Mouse (Mus musculus) erythroblast, embryonic 14.5 days (primary cell): ENCODE data around the gene Atad2b. TPM values are rescaled to one million over a fixed set of nuclear protein-coding genes. Genes with fewer than 3 reads are reported as not detected.
"Not testable (repeated sequence)": the region's sequence is repeated elsewhere in the genome, so short reads cannot be mapped to it uniquely, and the experiment has no call there.

Experiments
- H3K27me3 ChIP-seq: 2 replicates; pipeline ENCODE4 v1.6.1; 2012; ENCODE audit warnings: inconsistent platforms; ENCODE audit not compliant: control insufficient read depth
- H3K36me3 ChIP-seq: 2 replicates; pipeline ENCODE4 v1.6.1; 2012; ENCODE audit warnings: mild to moderate bottlenecking, inconsistent platforms; ENCODE audit not compliant: control insufficient read depth
- H3K4me1 ChIP-seq: 2 replicates; pipeline ENCODE4 v1.6.1; 2012; ENCODE audit warnings: inconsistent platforms; ENCODE audit not compliant: control insufficient read depth
- H3K4me3 ChIP-seq: replicated peaks from 2 replicates; pipeline ENCODE3; 2012; ENCODE audit warnings: moderate library complexity, mild to moderate bottlenecking, inconsistent platforms
- H3K9me3 ChIP-seq: 2 replicates; pipeline ENCODE4 v1.6.1; 2012; ENCODE audit warnings: low read length, inconsistent platforms, mixed read lengths; ENCODE audit not compliant: control insufficient read depth
- GATA1 ChIP-seq: IDR thresholded peaks from 2 replicates; pipeline ENCODE4 v1.6.1; 2012; ENCODE audit warnings: low read length, inconsistent platforms, mixed read lengths
- TAL1 ChIP-seq: IDR thresholded peaks from 3 replicates; pipeline ENCODE4 v1.6.1; 2012; ENCODE audit warnings: low read length, inconsistent platforms, mixed read lengths
- polyA plus RNA-seq: library from polyadenylated mRNA; stranded (reverse); fragments of >175 nt; gene quantifications from 2 replicates; pipeline ENCODE4 v1.2.3, GENCODE M21; 2012

Gene Atad2b
- polyA plus RNA-seq, 1 experiment: 0.65 TPM

GRCm38 (mm10) chr12:4878296-4878783 is 38.8 kb upstream of the Atad2b start:
- Histone ChIP-seq H3K4me3 (no peak overlapping the region), H3K27me3 (no peaks in the 10 kb centered on the region), H3K36me3 (peaks cover 73% of the 10 kb centered on the region), H3K9me3 (no peaks in the 10 kb centered on the region), H3K4me1 (peaks cover 26% of the 10 kb centered on the region)
- TF ChIP-seq GATA1 (no peak), TAL1 (no peak)

GRCm38 (mm10) chr12:4879048-4879447 is 38.1 kb upstream of the Atad2b start:
- TF ChIP-seq GATA1 (no peak), TAL1 (no peak)
- peaks cover 24% of the 10 kb centered on the region for H3K4me1 ChIP-seq
- no peaks in the 10 kb centered on the region for H3K27me3 ChIP-seq
- H3K4me3 ChIP-seq: no peak overlapping the region
- H3K36me3 ChIP-seq: peaks cover 80% of the 10 kb centered on the region
- H3K9me3 ChIP-seq: no peaks in the 10 kb centered on the region

DNA sequence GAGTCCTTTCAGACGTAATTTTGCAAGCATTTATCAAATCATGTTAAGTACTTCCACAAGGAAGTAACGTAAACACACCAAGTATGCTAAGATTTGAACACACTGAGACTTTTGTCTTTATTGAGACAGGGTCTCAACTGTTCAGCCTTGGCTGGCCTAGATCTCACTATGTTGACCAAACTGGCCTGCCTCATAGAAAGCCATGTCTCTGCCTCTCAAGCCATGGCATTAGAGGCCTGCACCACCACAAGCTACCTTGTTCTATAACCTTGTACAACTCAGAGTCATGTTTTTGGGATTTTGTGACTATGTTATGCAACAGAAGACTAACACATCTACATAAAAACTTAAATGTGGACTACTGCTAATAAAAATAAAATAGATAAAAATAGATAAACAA is 35.1 kb upstream of the Atad2b start:
- TF ChIP-seq TAL1 (no peak), GATA1 (no peak)
- Histone ChIP-seq H3K4me3 (no peak overlapping the region), H3K36me3 (peaks cover 92% of the 10 kb centered on the region), H3K4me1 (peaks cover 4% of the 10 kb centered on the region), H3K9me3 (no peaks in the 10 kb centered on the region), H3K27me3 (no peaks in the 10 kb centered on the region)

DNA sequence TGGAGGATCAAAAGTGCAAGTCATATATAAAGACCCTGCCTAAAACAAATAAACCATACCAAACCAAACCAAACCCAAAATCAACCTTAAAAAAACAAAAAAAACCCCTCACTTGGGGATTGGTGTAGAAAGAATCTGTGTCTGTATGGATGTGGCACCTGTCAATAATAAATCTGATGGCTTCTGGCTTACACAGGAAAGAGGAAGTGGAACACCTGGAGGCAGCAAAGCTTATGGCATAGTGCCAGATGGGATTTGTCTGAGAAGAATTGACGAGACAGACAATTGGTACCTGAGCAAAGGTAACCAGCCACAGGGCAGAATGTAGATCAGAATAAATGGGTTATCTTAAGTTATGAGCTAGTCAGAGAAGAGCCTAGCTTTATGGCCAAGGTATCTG is 32.1 kb upstream of the Atad2b start:
- Histone ChIP-seq H3K27me3 (no peaks in the 10 kb centered on the region), H3K4me1 (peaks cover 22% of the 10 kb centered on the region), H3K36me3 (peaks cover 97% of the 10 kb centered on the region), H3K4me3 (no peak overlapping the region), H3K9me3 (no peaks in the 10 kb centered on the region)
- TF ChIP-seq GATA1 (no peak), TAL1 (no peak)

- H3K36me3 ChIP-seq: peaks cover 97% of the 10 kb centered on the region
- peaks cover 28% of the 10 kb centered on the region for H3K4me1 ChIP-seq
- H3K27me3 ChIP-seq, H3K9me3 ChIP-seq, H3K4me3 ChIP-seq: not testable (repeated sequence)
Observed at GRCm38 (mm10) chr12:4886581-4886980, 30.6 kb upstream of the Atad2b start.

DNA sequence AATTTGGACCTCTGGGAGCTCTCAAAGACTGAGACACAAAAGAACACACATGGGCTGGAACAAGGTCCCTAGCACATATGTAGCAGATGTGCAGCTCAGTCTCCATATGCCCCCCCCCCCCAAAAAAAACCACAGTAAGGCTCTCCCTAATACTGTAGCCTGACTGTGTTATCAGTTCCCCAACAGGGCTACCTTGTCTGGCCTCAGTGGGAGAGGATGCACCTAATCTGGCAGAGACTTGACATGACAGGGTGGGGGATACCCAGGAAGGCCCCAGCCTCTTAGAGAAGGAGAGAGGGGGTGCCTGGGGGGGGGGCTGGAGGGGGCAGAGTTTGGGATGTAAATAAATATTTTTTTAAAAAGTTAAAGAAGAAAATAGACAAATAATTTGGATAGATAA is 28.4 kb upstream of the Atad2b start:
- Histone ChIP-seq H3K27me3 (no peaks in the 10 kb centered on the region), H3K4me3 (no peak overlapping the region), H3K9me3 (no peaks in the 10 kb centered on the region), H3K4me1 (peaks cover 30% of the 10 kb centered on the region), H3K36me3 (peaks cover 97% of the 10 kb centered on the region)
- TF ChIP-seq TAL1 (no peak), GATA1 (no peak)

GRCm38 (mm10) chr12:4889251-4889650 is 27.9 kb upstream of the Atad2b start:
- peaks cover 97% of the 10 kb centered on the region for H3K36me3 ChIP-seq
- H3K9me3 ChIP-seq: no peaks in the 10 kb centered on the region
- H3K4me1 ChIP-seq: peaks cover 30% of the 10 kb centered on the region
- TF ChIP-seq GATA1: no peak
- TF ChIP-seq TAL1: no peak
- no peaks in the 10 kb centered on the region for H3K27me3 ChIP-seq
- H3K4me3 ChIP-seq: no peak overlapping the region

DNA sequence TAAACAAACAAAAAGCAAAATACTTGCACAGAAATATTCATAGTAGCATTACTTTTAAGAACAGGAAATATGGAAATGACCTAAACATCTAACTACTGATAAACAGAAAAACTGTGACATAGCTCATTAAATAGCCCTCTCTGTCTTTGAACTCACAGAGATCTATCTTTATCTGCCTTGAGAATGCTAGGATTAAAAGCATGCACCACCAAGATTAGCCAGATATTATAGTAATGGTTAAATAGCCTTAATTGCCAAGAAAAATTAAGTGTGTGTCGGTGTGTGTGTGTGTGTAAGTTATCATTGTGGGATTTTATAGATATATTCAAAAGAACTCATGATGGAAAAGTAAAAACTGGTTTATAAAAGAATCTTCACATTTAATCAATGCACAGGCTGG is 27.3 kb upstream of the Atad2b start:
- peaks cover 95% of the 10 kb centered on the region for H3K36me3 ChIP-seq
- H3K4me1 ChIP-seq: peaks cover 30% of the 10 kb centered on the region
- TF ChIP-seq TAL1: no peak
- no peak for TF ChIP-seq GATA1
- H3K9me3 ChIP-seq: no peaks in the 10 kb centered on the region
- no peak overlapping the region for H3K4me3 ChIP-seq
- H3K27me3 ChIP-seq: no peaks in the 10 kb centered on the region

DNA sequence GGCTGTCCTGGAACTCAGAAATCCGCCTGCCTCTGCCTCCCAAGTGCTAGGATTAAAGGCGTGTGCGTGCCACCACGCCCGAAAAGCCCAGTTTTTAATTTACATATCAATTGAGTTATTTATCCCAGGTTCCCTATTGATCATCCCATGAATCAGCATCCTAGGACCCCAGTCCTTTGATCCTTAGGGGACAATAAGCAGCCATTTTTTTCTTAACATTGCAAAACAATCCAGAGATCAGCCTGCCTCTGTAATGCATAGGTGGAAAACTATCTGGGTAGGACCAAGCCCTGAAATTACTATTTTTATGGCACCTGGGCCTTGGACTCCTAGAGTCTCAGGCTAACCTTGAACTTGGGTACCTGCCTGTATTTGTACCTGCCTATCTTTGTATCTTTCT is 19.1 kb upstream of the Atad2b start:
- peaks cover 72% of the 10 kb centered on the region for H3K36me3 ChIP-seq
- H3K4me1 ChIP-seq: peaks cover 10% of the 10 kb centered on the region
- H3K27me3 ChIP-seq: no peaks in the 10 kb centered on the region
- TF ChIP-seq GATA1 (no peak), TAL1 (no peak)
- no peaks in the 10 kb centered on the region for H3K9me3 ChIP-seq
- H3K4me3 ChIP-seq: no peak overlapping the region

GRCm38 (mm10) chr12:4905946-4906345 is 11.2 kb upstream of the Atad2b start:
- Histone ChIP-seq H3K4me1 (peaks cover 42% of the 10 kb centered on the region), H3K9me3 (no peaks in the 10 kb centered on the region), H3K27me3 (no peaks in the 10 kb centered on the region), H3K4me3 (peak overlapping the region; percentile 93), H3K36me3 (peaks cover 44% of the 10 kb centered on the region)
- TF ChIP-seq TAL1 (no peak), GATA1 (no peak)
